Mouse (Mus musculus) gastrocnemius, postnatal 4 days (tissue): Measurements from ENCODE around the gene Smtnl2. TPM values are rescaled to one million over a fixed set of nuclear protein-coding genes. Genes with fewer than 3 reads are reported as not detected.

ENCODE experiments used
- DNase-seq, 2 experiments: peaks; one replicate each; pipeline ENCODE4 v3.0.0; 2021 to 2022; ENCODE audit warnings: low spot score in 2 of 2, mixed read lengths in 2 of 2
- total RNA-seq, 2 experiments: library from RNA; stranded (reverse); gene quantifications; 2 replicates each; pipeline ENCODE4 v1.2.3; 2021

Gene Smtnl2
- total RNA-seq, 2 experiments from 2014 or later = 160 to 187 TPM

DNA sequence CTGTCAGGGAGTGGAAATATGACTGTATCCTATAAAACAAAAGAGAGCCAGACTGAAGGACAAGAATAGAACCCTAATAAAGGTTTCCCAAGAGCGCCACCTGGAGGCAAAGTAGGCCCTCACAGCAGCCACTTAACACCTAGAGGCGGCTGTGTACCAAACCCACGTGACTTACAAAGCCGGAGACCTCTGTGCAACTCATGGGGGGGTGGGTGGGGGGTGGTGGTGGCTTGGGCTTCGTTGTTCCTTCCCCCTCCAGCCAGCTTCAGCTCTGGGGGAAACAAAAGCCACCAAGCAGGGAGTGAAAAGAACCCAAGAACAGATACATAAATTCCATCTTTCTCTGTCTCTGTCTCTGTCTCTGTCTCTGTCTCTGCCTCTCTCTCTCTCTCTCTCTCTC, 17.2 kb upstream of the Smtnl2 start:
- peak; percentile 68 to 84 for DNase-seq

- no peak for DNase-seq
Measured at GRCm38 (mm10) chr11:72426884-72427283, 15.4 kb upstream of the Smtnl2 start.

GRCm38 (mm10) chr11:72425201-72425600, 13.7 kb upstream of the Smtnl2 start:
- no peak for DNase-seq

- DNase-seq = no peak
Measured at GRCm38 (mm10) chr11:72423686-72424085, 12.2 kb upstream of the Smtnl2 start.

DNA sequence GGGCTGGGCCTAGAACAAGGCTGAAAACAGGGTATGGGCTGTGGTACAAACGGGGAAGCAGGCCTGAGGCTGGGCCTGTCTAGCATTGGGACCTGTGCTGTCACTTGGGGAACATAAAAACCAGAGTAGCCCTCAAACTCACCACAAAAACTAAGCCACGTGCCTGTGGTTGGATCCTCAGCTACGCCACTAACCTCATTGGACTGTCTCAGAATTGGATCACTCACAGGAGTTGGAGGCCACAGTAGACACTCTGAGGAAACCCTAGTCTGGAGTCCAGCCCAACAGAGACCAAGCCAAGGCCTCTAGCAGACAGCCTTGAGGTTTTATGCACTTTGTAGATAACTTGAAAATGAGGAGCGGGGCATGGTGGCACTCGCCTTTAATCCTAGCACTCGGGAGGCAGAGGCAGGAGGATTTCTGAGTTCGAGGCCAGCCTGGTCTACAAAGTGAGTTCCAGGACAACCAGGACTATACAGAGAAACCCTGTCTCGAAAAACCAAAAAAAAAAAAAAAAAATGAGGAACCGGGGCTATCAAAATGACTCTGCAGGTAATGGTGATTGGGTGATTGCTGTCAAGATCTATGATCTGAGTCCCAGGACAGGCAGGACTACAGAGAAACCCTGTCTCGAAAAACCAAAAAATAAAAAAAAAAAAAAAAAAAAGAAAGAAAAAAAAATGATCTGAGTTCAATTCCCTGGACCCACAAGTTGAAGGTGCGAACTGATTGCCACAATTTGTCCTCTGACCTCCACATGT, 10.2 kb upstream of the Smtnl2 start:
- DNase-seq = no peak

DNA sequence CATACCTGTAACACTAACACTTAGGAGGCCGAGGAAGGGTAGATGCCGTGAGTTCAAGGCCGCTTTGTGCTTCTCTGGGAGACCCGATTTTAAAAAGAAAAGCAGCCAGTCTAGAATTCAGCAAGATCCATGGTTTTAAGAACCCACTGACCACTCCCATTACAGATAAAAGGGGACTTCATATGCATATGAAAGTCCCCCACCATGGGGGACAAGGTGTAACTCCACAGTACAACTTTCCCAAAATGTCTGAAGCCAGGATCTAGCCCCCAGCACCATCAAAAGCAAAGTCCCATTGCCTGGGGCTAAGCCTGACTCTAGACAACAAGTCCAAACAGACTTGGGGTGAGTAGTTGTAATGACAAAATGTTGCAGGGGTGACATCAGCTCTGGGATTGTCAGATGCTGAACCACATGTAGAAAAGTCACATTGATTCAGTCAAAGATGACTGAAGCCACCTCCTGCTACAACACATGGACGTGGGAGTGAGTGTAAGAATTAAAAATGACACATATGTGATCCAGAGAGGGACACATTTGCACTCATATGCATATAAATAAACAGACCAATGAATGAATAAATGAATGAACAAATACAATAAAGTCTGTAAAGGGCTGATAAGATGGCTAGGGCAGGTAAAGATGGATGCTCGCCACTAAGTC, 9.1 kb upstream of the Smtnl2 start:
- no peak for DNase-seq

DNA sequence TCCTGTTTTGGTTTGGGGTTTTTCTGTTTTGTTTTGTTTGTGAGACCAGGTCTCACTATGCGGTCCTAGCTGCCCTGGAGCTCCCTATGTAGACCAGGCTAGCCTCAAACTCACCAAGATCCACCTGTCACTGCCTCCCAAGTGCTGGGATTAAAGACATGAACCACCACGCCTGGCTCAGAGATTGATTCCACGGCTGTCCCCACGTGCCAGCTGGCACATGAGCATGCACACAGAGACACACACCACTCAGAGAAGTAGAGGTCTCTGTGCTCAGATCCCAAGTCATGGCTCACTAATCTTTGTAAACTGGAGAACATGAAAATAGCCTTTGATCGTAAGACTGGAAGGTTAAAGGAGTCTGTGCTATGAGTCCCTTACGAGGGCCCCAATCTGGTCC, 7.5 kb upstream of the Smtnl2 start:
- no peak for DNase-seq

GRCm38 (mm10) chr11:72418227-72418626, 6.7 kb upstream of the Smtnl2 start:
- no peak for DNase-seq

- no peak for DNase-seq
Measured at GRCm38 (mm10) chr11:72417376-72417775, 5.9 kb upstream of the Smtnl2 start.

DNA sequence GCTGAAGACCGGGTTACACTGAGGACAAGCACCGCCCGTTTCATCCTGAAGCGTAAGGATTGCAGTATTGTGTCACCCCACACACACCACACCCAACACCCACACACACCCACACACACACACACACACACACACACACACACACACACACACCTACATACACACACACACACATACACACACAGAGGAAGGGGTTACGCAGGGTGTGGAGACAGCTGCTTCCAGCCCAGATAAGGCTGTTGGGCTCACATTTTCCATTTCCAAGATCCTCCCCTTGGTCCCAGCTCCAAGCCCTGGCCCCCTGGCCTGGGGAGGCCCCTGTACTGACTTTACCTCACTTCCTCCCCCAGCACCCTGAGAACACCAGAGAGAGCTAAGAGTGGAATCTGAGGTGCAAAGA, 5.2 kb upstream of the Smtnl2 start:
- DNase-seq = no peak

GRCm38 (mm10) chr11:72415155-72415554, 3.6 kb upstream of the Smtnl2 start:
- DNase-seq = no peak

GRCm38 (mm10) chr11:72413601-72414190, 2.2 kb upstream of the Smtnl2 start:
- no peak for DNase-seq

- peak in 1 of 2 experiments; percentile 49 for DNase-seq
Measured at GRCm38 (mm10) chr11:72413016-72413415, 1.5 kb upstream of the Smtnl2 start.

- no peak for DNase-seq
Measured at GRCm38 (mm10) chr11:72411945-72412344, 432 bp upstream of the Smtnl2 start.

DNA sequence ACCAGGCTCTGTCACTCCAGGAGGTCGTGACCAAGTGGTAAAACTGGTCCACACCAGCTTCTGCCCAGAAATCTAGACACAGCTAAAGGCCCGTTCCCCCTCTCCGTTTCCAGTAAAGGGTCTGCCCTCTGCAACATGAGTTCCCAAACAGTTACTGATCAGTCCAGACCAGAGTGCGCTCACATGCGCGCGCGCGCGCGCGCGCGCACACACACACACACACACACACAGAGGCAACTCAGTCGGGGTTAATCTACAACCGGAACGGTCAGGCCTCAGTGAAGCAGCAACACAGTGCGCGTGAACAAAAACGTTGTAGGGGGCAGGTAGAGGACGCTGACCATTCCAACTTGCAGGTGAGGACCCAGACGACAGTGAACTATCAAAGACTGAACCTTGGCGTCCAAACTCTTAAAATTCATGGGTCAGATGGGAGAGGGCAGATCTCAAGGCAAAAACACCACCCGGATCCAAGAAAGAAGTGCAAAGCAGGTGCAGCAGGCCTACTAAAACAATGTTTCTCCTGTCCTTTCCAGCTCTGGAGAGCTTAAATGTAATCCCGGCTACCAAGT, 906 bp downstream of the Smtnl2 start:
- no peak for DNase-seq

- DNase-seq = no peak
Measured at GRCm38 (mm10) chr11:72409649-72410385, 1.7 kb downstream of the Smtnl2 start.

- no peak for DNase-seq
Measured at GRCm38 (mm10) chr11:72408451-72409170, 2.9 kb downstream of the Smtnl2 start.

DNA sequence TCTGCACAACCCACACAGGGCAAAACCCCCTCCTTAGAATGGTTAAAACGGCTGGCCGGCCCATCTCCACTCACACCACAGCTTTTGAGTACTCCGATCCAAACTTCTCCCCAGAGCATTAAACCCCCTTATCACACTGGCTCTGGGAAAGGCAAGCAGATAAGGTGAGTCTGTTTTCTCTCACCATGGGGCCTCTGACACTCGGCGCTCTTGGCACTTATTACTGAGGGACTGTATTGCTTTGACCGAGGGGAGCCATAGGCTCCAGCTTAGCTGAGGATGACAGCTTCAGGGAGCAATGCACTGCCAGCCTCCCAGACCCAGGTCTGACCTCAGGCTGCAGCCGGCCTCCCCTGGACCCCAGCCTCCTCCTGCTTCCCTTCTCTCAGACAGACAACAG, 3.9 kb downstream of the Smtnl2 start:
- no peak for DNase-seq

GRCm38 (mm10) chr11:72407081-72407480, 4.4 kb downstream of the Smtnl2 start:
- no peak for DNase-seq

DNA sequence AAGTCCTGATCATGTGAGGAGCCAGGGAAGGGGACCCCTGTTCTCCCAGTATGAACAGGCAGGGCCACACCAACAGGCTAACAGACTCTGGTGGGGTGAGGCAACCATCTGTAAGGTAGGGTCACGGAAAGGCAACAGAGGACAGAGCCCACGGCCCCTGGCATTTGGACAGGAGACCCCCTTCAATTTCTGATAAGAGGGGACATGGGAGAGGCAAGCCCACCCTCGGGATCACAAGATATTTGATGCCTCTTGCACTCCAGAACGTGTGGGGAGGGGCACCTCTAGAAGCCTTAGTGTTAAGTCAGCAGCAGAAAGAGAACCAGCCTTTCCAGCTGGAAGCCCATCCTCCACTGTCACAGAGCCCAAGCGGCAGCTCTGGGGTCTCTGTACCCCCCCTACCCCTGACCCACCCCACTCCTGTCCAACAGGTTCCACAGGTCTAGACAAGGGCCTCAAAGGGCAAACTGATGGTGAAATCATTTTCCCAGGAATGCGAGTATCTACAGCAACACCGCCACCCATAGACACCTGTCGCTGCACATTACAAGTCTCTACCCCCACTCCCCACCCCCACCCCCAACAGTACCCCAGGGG, 5.3 kb downstream of the Smtnl2 start:
- DNase-seq = no peak
